Mouse (Mus musculus) heart, postnatal 14 days (tissue): ENCODE results near the gene H6pd. TPM values are rescaled to one million over a fixed set of nuclear protein-coding genes. Genes with fewer than 3 reads are reported as not detected.

ENCODE experiments used
- DNase-seq, 2 experiments: peaks; one replicate each; pipeline ENCODE4 v3.0.0; 2021 to 2022
- intact Hi-C: fragments of 180-260 bp; cut with DNase I; formaldehyde crosslinking; loops from one replicate; pipeline ENCODE4 v1.15.1; 2025
- total RNA-seq, 2 experiments: library from RNA; stranded (reverse); gene quantifications; 2 replicates each; pipeline ENCODE4 v1.2.3; 2021

H6pd gene
- total RNA-seq, 2 experiments from 2014 or later: 41.0 to 45.9 TPM

GRCm38 (mm10) chr4:150002021-150002528, 6.7 kb downstream of the H6pd start:
- no peak for DNase-seq
- intact Hi-C loops: no loop called here

DNA sequence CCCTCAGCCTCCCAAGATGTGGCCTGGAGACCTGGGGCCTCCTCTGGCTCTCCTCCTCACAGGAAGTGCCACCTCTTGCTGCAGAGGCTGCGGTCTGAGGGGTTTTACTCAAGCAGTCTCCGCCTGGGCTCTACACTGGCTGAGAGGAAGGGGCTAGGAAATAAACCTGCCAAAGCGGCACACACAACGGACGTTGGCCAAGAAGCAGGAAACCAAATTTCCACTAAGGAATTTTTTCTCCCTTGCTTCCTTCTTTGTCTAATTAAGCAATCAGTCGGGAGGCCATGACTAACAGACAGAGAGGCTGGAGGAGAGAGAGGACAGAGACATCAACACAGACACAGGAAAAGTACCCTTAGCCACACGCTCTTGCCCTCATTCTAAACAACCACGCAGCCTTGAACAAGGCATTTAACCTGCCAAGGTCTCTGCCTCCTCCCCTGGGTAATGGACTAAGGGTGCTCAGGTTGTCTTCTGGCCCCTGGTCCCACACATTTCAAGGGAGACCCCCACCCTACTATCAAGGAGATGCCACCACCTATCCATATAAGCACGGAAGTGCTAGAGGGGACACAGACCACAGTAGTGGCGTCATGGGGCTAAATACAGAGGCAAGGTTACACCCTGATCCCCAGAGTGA, 7.5 kb downstream of the H6pd start:
- DNase-seq: no peak
- intact Hi-C loops: no loop called here

DNA sequence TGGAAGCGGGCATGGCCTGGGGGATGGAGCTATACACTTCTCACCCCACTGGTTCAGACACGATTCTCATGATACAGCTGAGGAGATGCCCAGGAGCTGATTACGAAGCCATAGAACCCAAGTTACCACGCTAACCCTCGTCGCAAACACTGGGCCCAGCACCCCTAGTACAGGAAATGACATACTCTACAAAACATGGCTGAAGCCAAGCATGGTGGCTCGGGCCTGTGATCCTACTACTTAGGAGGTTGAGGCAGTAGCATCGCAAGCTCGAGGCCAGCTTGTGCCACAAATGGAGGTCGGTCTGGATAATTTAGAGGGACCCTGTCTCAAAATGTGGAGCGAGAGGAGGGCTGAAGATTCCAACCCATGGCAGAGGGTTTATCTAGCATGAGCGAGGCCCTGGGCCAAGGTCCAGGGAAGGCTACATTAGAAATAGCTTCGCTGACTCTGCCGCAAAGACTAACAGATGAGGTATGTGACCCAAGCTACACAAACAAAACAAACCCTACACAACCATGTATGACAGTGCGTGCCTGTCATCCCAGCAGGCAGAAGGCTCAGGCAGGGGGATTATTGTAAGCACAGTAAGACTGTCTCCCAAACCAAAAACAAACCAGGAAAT, 8.8 kb downstream of the H6pd start:
- no peak for DNase-seq
- intact Hi-C loops: no loop called here

DNA sequence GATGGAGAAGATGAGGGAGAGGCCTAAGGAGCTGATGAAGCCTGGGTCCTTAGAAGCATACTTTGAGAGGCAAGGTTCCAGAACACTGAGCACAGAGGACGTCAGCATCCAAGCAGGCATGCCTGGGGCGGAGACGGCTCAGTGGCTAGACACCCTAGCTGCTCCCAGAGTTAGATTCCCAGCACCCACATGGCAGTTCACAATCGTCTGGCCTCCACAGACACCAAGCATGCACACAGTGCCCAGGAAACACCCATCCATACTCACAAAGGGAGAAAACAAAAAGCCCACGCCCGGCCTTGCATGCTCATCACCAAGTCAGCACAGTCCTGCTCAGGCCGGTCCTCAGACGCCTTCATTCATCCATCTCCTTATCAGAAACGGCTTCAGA, 9.3 kb downstream of the H6pd start:
- intact Hi-C loops: no loop called here
- no peak for DNase-seq

DNA sequence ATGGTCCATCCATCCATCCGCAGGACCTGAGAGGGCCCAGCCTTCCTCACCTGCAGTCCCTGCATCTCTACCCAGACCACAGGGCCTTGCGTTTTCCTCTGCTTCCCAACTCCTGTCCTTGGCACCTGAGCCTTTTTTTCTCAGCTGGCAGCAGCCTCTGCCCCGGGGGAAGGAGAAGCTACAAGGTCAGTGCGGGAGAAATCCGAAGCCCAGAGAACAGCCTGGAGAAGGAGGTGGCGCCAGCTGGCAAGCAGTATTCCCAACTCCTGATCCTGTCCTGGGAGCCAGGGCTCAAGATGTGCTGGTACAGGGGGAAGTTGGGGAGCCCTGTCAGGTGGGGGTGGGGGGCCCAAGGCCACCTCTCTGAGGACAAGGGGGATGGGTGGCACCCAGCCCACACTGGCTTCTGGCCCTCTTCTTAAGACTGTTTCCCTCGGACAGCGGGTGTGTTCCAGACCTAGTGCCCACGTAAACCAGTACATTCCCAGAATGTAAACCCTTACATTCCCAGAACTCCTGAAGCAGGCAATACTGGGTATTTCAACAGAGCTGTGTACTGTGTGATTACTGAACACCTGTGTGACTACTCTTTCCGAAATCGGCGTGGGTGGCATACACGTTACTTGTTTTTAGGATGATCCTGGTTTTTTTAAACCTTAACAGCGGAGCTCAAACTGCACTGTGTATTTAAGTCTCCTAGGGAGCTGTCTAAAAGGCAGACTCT, 9.9 kb downstream of the H6pd start:
- intact Hi-C loops: no loop called here
- peak; percentile 68 to 72 for DNase-seq

DNA sequence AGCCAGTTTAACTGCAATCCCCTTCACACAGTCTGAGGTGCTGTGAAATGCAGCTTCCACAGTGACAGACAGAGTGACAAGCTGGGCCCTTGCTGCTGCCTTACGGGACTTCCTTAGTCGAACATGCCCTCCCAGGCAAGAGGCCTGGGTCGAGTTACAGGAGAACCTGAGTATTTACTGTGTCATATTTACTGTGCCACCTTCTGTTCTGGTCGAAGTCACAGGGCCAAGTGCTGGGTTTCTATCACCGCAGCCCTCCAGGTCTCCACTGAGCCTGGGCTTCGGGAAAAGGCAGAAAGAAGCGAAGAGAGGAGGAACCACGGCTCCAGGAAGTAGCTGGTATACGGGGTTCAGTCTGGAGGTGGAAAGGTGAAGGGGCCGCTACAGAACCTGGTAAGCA, 10.8 kb downstream of the H6pd start:
- no peak for DNase-seq
- intact Hi-C loops: no loop called here

- DNase-seq: no peak
- intact Hi-C loops: no loop called here
These were observed 12.4 kb downstream of the H6pd start for GRCm38 (mm10) chr4:149996440-149996839.

DNA sequence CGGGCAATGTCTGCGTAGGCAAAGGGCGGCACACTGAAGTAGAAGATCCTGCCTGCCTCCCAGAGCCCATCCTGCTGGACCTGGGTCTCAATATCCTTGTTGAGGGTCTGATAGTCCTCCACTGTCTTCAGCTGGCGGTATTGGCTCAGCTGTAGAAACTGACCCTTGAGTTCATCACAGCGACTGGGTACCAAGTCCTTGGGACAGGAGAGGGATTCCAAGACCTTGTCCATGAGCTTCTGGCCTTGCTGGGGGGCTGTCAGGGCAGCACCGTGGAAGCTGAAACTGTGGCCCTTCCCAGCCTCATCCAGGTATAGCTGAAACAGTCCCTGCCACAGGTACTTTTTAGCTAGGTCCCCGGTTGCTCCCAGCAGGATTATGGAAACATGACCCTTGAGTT, 12.9 kb downstream of the H6pd start:
- intact Hi-C loops: no loop called here
- DNase-seq: no peak

DNA sequence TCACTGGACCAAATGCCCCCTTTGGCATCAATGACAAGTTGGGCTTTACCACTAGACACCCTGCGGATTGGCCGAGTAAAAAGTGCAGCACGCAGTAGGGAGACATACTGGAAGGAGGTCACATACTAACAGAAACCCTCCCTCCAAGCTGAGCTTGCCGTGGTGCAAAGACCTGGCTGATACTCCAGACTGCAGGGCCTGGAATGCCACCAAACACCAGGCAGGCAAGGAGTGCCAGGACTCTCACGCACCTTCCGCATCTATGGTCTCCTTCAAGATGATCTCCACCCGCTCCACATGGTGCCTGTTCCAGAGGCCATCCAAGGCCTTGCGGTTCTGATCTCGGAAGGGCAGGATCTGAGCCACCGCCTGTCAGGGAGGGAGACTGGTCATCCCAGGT, 14.6 kb downstream of the H6pd start:
- intact Hi-C loops: no loop called here
- no peak for DNase-seq

- intact Hi-C loops: no loop called here
- DNase-seq: no peak
These were observed 16.2 kb downstream of the H6pd start for GRCm38 (mm10) chr4:149992670-149993032.

- intact Hi-C loops: no loop called here
These were observed 16.8 kb downstream of the H6pd start for GRCm38 (mm10) chr4:149991755-149992669.

DNA sequence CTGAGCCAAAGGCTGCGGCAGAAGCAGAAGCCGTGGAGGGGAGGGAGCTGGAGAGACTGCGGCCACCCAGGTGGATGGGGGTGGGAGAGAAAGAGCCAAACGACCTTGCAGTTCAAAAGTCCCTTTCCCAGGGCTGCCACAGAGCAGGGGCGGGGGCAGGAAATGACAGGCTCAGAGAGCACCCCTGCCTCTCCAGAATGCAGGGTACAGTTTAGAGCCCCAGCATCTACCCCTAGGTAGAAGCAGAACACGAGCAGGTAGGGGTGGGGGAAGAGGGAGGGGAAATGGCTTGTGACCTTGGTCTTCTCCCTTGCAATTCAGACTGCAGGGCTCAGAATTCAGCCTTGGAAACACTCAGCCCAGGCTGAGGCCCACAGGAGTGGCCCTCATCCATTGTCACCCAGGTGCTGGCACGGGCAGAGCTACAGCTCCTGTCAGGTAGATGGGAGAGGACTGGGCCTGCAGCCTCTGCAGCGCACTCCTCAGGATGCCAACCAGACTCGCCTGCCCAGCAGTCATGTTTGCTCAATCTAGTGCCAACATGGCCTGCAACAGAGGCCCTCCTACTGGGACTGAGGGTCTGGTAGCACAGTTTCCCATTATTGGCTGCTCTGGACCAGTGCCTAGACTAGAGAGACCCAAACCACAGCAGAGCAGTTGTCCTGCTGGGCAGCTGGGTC, 17.7 kb downstream of the H6pd start:
- intact Hi-C loops: no loop called here
- no peak for DNase-seq

More at GRCm38 (mm10) chr4:149991755-149992669, 16.8 kb downstream of the H6pd start:
- no peak for DNase-seq

DNA sequence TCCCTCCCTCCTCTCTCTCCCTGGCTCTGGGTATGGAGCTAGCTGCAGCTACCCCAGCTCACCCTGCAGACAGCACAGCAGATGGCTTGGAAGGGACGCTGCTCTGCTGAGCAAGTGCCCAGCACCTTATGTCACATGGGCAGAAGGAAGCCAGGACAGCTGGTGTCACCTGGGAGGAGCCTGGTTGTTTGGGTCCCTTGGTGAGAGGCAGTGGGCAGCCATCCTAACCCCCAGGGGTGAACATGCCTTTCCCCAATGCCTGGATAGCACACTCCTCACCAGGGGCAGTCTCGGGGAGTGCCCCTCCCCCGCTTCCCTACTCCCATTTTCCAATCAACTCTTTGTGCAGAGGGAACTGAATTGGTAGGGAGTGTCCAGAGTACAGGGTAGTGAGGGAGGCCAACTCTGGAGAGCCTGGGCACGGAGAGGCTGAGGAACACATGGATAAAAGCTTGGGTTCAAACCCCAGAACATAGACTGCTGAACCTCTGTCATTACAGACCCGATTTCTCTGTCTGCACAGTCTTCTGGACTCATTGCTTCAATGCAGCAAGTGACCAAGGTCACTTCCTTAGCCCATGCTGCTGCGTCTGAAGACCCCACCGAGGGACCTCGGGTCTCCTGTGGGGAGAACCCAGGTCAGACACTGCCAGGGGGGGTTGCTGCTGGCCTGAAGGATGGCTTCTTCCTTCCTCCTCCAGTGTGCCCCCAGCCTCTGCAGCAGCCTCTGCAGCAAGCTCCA, 18.4 kb downstream of the H6pd start:
- DNase-seq: peak; percentile 56 to 62

GRCm38 (mm10) chr4:149988931-149989556, 19.8 kb downstream of the H6pd start:
- intact Hi-C loops: no loop called here

More for the DNA sequence above, 18.4 kb downstream of the H6pd start:
- intact Hi-C loops: no loop called here

DNA sequence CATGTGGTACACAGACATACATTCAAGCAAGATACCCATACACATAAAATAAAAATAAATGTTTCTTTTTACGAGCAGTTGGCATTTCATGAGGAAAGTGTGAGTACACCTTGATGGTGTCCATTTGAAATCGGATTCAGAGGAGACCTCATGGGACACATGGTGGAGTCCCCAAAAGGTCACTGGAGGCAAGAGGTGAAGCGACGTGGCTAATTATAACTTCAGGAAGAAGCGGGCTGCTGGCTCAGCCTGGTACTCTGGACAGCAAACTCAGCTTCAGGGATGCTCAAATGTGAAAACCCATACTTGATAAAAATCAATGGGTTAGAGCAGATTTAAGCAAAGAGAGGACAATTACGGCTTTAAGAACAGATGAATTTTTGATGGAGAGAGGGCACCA, 20.5 kb downstream of the H6pd start:
- no peak for DNase-seq
- intact Hi-C loops: no loop called here

More at GRCm38 (mm10) chr4:149988931-149989556, 19.8 kb downstream of the H6pd start:
- peak; percentile 90 to 91 for DNase-seq

DNA sequence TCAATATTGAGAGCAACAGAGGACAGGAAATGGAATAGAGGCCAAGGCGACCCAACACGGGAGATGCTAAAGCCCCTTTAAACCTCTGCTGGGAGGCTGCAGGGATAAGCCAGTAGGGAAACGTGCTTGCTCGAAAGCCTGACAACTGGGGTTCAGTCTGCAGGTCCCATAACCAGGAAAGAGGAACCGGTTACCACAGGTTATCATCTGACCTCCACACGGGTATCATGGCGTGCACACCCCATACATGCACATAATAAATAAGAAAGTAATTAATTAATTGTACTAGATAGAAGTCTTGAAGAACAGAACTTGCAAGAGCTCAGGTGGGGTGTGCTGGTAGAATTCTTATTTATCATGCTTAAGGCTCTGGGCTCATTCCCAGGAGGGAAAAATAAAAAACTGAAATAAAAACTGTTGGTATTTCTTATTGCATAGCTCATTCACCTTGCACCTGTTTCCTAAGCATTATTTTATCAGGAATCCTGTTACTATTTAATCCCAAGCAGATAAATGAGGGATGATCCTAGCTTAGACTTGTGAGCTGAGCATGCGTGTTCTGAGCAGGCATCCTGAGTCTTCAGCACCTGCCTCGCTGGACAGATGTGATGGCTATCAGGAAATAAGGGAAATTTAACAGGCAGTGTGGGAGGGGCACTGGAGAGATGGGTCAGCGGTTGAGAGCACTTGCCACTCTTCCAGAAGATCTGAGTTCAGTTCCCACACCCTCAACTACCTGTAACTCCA, 22.0 kb downstream of the H6pd start:
- intact Hi-C loops: no loop called here
- DNase-seq: no peak

DNA sequence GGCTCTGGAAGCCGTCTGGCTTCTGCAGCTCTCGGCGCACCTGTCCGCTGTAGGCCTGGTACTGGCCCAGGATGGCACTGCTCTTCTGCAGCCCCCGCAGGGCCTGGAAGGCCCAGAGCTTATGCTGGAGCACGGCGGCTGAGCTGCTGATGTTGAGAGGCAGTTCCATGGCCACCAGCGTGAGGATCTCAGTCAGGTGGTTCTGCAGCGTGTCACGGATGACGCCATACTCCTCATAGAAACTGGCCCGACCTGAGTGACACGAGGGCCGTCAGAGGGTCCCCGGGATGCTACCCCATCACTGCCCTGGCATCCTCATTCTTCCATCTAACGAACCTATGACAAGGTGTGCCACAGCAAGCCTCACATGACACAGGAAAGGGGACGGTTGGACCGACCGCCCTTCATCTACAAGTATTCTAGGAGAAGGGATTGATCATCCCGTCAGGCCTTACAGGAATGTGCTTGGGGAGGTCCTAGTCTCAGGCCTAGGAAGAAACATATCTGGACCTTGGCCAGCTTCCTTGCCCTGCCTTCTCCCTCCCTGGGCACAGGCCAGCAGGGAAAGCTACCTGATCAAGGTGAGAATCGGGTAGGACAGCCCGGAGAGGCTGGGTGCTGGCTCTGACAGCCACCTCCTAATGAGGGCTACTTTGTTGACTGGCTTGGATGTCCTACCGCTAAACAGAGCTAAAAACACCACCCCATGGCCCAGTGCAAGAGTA, 24.7 kb downstream of the H6pd start:
- intact Hi-C loops: no loop called here

More for the DNA sequence above, 24.7 kb downstream of the H6pd start:
- no peak for DNase-seq
